Mouse (Mus musculus): ENCODE measurements around the gene Cfap65. TPM values are rescaled to one million over a fixed set of nuclear protein-coding genes. Genes with fewer than 3 reads are reported as not detected.

Gene Cfap65
- polyA plus RNA-seq, 1 experiment from 2014 or later, result 0.05 TPM

- H3K4me3 ChIP-seq (replicated peaks; ENCODE audit: low read length), result no peak overlapping the region
- H3K36me3 ChIP-seq (ENCODE audit: control insufficient read depth, insufficient read depth, low read length), result no peaks in the 10 kb centered on the region
- no peaks in the 10 kb centered on the region for H3K9me3 ChIP-seq (replicated peaks; ENCODE audit: control insufficient read depth, low read length)
- H3K4me1 ChIP-seq (ENCODE audit: control insufficient read depth, insufficient read depth, low read length), result no peaks in the 10 kb centered on the region
- H3K4me2 ChIP-seq (ENCODE audit: low read depth, low read length), result no peak overlapping the region
- 66% methylated on average over 2 of the region's 2 CpGs for WGBS
- ATAC-seq (ENCODE audit: insufficient read depth, low FRiP score), result no peak
- H3K9ac ChIP-seq (ENCODE audit: low read length), result no peak overlapping the region
- H3K27ac ChIP-seq (ENCODE audit: low read length), result no peak overlapping the region
- no peaks in the 10 kb centered on the region for H3K27me3 ChIP-seq (ENCODE audit: control insufficient read depth, insufficient read depth, low read length)
These were observed 63.2 kb downstream of the Cfap65 start for GRCm38 (mm10) chr1:74872218-74872617.

- no peak for ATAC-seq (ENCODE audit: insufficient read depth, low FRiP score)
- H3K36me3 ChIP-seq (ENCODE audit: control insufficient read depth, insufficient read depth, low read length), result no peaks in the 10 kb centered on the region
These were observed 73.6 kb downstream of the Cfap65 start for GRCm38 (mm10) chr1:74861783-74862182.

GRCm38 (mm10) chr1:74859223-74859984 is 76.0 kb downstream of the Cfap65 start:
- Histone ChIP-seq H3K27me3 (ENCODE audit: control insufficient read depth, insufficient read depth, low read length) (peaks cover 53% of the 10 kb centered on the region), H3K27ac (ENCODE audit: low read length) (no peak overlapping the region), H3K4me2 (ENCODE audit: low read depth, low read length) (no peak overlapping the region), H3K9me3 (replicated peaks; ENCODE audit: control insufficient read depth, low read length) (no peaks in the 10 kb centered on the region), H3K4me1 (ENCODE audit: control insufficient read depth, insufficient read depth, low read length) (peaks cover 13% of the 10 kb centered on the region), H3K9ac (ENCODE audit: low read length) (no peak overlapping the region), H3K36me3 (ENCODE audit: control insufficient read depth, insufficient read depth, low read length) (no peaks in the 10 kb centered on the region), H3K4me3 (replicated peaks; ENCODE audit: low read length) (no peak overlapping the region)
- 43% methylated on average over 6 of the region's 6 CpGs for WGBS
- no peak for ATAC-seq (ENCODE audit: insufficient read depth, low FRiP score)

More at GRCm38 (mm10) chr1:74861783-74862182, 73.6 kb downstream of the Cfap65 start:
- no peak overlapping the region for H3K27ac ChIP-seq (ENCODE audit: low read length)
- H3K4me2 ChIP-seq (ENCODE audit: low read depth, low read length), result no peak overlapping the region
- H3K4me3 ChIP-seq (replicated peaks; ENCODE audit: low read length), result no peak overlapping the region
- H3K27me3 ChIP-seq (ENCODE audit: control insufficient read depth, insufficient read depth, low read length), result peaks cover 35% of the 10 kb centered on the region
- H3K9ac ChIP-seq (ENCODE audit: low read length), result no peak overlapping the region
- no peaks in the 10 kb centered on the region for H3K9me3 ChIP-seq (replicated peaks; ENCODE audit: control insufficient read depth, low read length)
- H3K4me1 ChIP-seq (ENCODE audit: control insufficient read depth, insufficient read depth, low read length), result no peaks in the 10 kb centered on the region; the same call in 1 of the 2 replicates

GRCm38 (mm10) chr1:74858805-74859204 is 76.6 kb downstream of the Cfap65 start:
- H3K36me3 ChIP-seq (ENCODE audit: control insufficient read depth, insufficient read depth, low read length), result no peaks in the 10 kb centered on the region
- H3K4me1 ChIP-seq (ENCODE audit: control insufficient read depth, insufficient read depth, low read length), result peaks cover 13% of the 10 kb centered on the region
- no peak overlapping the region for H3K9ac ChIP-seq (ENCODE audit: low read length)
- peaks cover 58% of the 10 kb centered on the region for H3K27me3 ChIP-seq (ENCODE audit: control insufficient read depth, insufficient read depth, low read length)
- WGBS, result 7% methylated on average over 16 of the region's 16 CpGs
- H3K27ac ChIP-seq (ENCODE audit: low read length), result no peak overlapping the region
- peak overlapping the region; percentile 35; the same call in 1 of the 2 replicates for H3K4me3 ChIP-seq (replicated peaks; ENCODE audit: low read length)
- peak overlapping the region; percentile 49 for H3K4me2 ChIP-seq (ENCODE audit: low read depth, low read length)
- H3K9me3 ChIP-seq (replicated peaks; ENCODE audit: control insufficient read depth, low read length), result no peaks in the 10 kb centered on the region
- ATAC-seq (ENCODE audit: insufficient read depth, low FRiP score), result no peak

- ATAC-seq (ENCODE audit: insufficient read depth, low FRiP score), result peak; percentile 30; the same call in 1 of the 2 replicates
- peaks cover 13% of the 10 kb centered on the region for H3K4me1 ChIP-seq (ENCODE audit: control insufficient read depth, insufficient read depth, low read length)
- H3K9ac ChIP-seq (ENCODE audit: low read length), result no peak overlapping the region
- H3K9me3 ChIP-seq (replicated peaks; ENCODE audit: control insufficient read depth, low read length), result no peaks in the 10 kb centered on the region
- 1% methylated on average over 29 of the region's 29 CpGs for WGBS
- no peaks in the 10 kb centered on the region for H3K36me3 ChIP-seq (ENCODE audit: control insufficient read depth, insufficient read depth, low read length)
- H3K4me2 ChIP-seq (ENCODE audit: low read depth, low read length), result peak overlapping the region; percentile 49
- H3K27me3 ChIP-seq (ENCODE audit: control insufficient read depth, insufficient read depth, low read length), result peaks cover 63% of the 10 kb centered on the region
- peak overlapping the region; percentile 35 for H3K4me3 ChIP-seq (replicated peaks; ENCODE audit: low read length)
- H3K27ac ChIP-seq (ENCODE audit: low read length), result no peak overlapping the region
These were observed 77.2 kb downstream of the Cfap65 start for GRCm38 (mm10) chr1:74858171-74858719.

GRCm38 (mm10) chr1:74857677-74858076 is 77.7 kb downstream of the Cfap65 start:
- Histone ChIP-seq H3K36me3 (ENCODE audit: control insufficient read depth, insufficient read depth, low read length) (no peaks in the 10 kb centered on the region), H3K4me2 (ENCODE audit: low read depth, low read length) (peak overlapping the region; percentile 49; the same call in 1 of the 2 replicates), H3K9me3 (replicated peaks; ENCODE audit: control insufficient read depth, low read length) (no peaks in the 10 kb centered on the region), H3K27ac (ENCODE audit: low read length) (no peak overlapping the region), H3K27me3 (ENCODE audit: control insufficient read depth, insufficient read depth, low read length) (peaks cover 63% of the 10 kb centered on the region), H3K9ac (ENCODE audit: low read length) (no peak overlapping the region), H3K4me3 (replicated peaks; ENCODE audit: low read length) (peak overlapping the region; percentile 35), H3K4me1 (ENCODE audit: control insufficient read depth, insufficient read depth, low read length) (peaks cover 13% of the 10 kb centered on the region)
- 12% methylated on average over 4 of the region's 4 CpGs for WGBS
- no peak for ATAC-seq (ENCODE audit: insufficient read depth, low FRiP score)

GRCm38 (mm10) chr1:74857201-74857600 is 78.2 kb downstream of the Cfap65 start:
- no peaks in the 10 kb centered on the region for H3K9me3 ChIP-seq (replicated peaks; ENCODE audit: control insufficient read depth, low read length)
- 3% methylated on average over 20 of the region's 20 CpGs for WGBS
- peaks cover 13% of the 10 kb centered on the region for H3K4me1 ChIP-seq (ENCODE audit: control insufficient read depth, insufficient read depth, low read length)
- no peaks in the 10 kb centered on the region for H3K36me3 ChIP-seq (ENCODE audit: control insufficient read depth, insufficient read depth, low read length)
- no peak overlapping the region for H3K4me2 ChIP-seq (ENCODE audit: low read depth, low read length)
- ATAC-seq (ENCODE audit: insufficient read depth, low FRiP score), result no peak
- no peak overlapping the region for H3K27ac ChIP-seq (ENCODE audit: low read length)
- H3K9ac ChIP-seq (ENCODE audit: low read length), result no peak overlapping the region
- no peak overlapping the region for H3K4me3 ChIP-seq (replicated peaks; ENCODE audit: low read length)
- H3K27me3 ChIP-seq (ENCODE audit: control insufficient read depth, insufficient read depth, low read length), result peaks cover 67% of the 10 kb centered on the region

GRCm38 (mm10) chr1:74856791-74857190 is 78.6 kb downstream of the Cfap65 start:
- no peaks in the 10 kb centered on the region for H3K9me3 ChIP-seq (replicated peaks; ENCODE audit: control insufficient read depth, low read length)
- H3K4me3 ChIP-seq (replicated peaks; ENCODE audit: low read length), result no peak overlapping the region
- H3K36me3 ChIP-seq (ENCODE audit: control insufficient read depth, insufficient read depth, low read length), result no peaks in the 10 kb centered on the region
- no peak overlapping the region for H3K27ac ChIP-seq (ENCODE audit: low read length)
- H3K4me2 ChIP-seq (ENCODE audit: low read depth, low read length), result no peak overlapping the region
- 5% methylated on average over 7 of the region's 7 CpGs for WGBS
- H3K4me1 ChIP-seq (ENCODE audit: control insufficient read depth, insufficient read depth, low read length), result peaks cover 13% of the 10 kb centered on the region
- no peak overlapping the region for H3K9ac ChIP-seq (ENCODE audit: low read length)
- ATAC-seq (ENCODE audit: insufficient read depth, low FRiP score), result no peak
- peaks cover 71% of the 10 kb centered on the region for H3K27me3 ChIP-seq (ENCODE audit: control insufficient read depth, insufficient read depth, low read length)

- no peak for ATAC-seq (ENCODE audit: insufficient read depth, low FRiP score)
- Histone ChIP-seq H3K36me3 (ENCODE audit: control insufficient read depth, insufficient read depth, low read length) (no peaks in the 10 kb centered on the region), H3K9ac (ENCODE audit: low read length) (no peak overlapping the region), H3K4me3 (replicated peaks; ENCODE audit: low read length) (peak overlapping the region; percentile 67; the same call in 1 of the 2 replicates), H3K4me2 (ENCODE audit: low read depth, low read length) (peak overlapping the region; percentile 99), H3K27ac (ENCODE audit: low read length) (no peak overlapping the region), H3K4me1 (ENCODE audit: control insufficient read depth, insufficient read depth, low read length) (peaks cover 13% of the 10 kb centered on the region), H3K27me3 (ENCODE audit: control insufficient read depth, insufficient read depth, low read length) (peaks cover 74% of the 10 kb centered on the region), H3K9me3 (replicated peaks; ENCODE audit: control insufficient read depth, low read length) (no peaks in the 10 kb centered on the region)
- WGBS, result 3% methylated on average over 11 of the region's 11 CpGs
These were observed 79.0 kb downstream of the Cfap65 start for GRCm38 (mm10) chr1:74856439-74856720.

All from stomach, embryonic 16.5 days (tissue).